Mouse (Mus musculus): ENCODE data around the gene Lrrc7.

DNA sequence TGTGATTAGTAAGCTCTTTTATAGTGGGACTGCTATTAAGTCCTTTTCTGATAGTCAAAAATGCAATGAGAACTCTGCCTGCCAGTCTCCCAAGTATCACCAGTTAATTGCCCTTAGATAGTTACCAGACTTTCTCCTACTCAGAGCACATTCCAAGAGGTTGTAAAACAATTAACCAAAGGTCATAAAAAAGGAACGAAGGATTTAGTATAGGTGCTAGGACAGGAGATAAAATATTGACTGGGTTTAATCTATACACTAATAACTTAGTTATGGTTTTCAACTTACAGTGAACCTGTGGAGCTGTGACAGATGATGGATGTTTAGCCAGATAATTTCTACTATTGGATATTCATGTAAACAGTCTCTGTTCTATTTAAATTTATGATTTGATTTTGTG, 175.2 kb downstream of the Lrrc7 start:
- no peak for TF ChIP-seq ZNF384 (IDR thresholded peaks at IDR 0.05; ENCODE audit: low read depth, low read length)
- TF ChIP-seq ZC3H11A (IDR thresholded peaks at IDR 0.05; ENCODE audit: borderline replicate concordance, low read depth, low read length) = no peak
- TF ChIP-seq CHD2 (IDR thresholded peaks at IDR 0.05; ENCODE audit: low read depth, low read length) = no peak
